Mouse (Mus musculus) gastrocnemius, postnatal 10 days (tissue): ENCODE measurements around the gene Pdcd6. TPM values are rescaled to one million over a fixed set of nuclear protein-coding genes. Genes with fewer than 3 reads are reported as not detected.

Experiments used
- DNase-seq: peaks from one replicate; pipeline ENCODE4 v3.0.0; 2021; ENCODE audit warnings: mixed read lengths
- total RNA-seq, 2 experiments: library from RNA; stranded (reverse); gene quantifications; 2 replicates each; pipeline ENCODE4 v1.2.3; 2021

Gene Pdcd6
- total RNA-seq, 2 experiments from 2014 or later: 25.0 to 33.6 TPM

GRCm38 (mm10) chr13:74282299-74282698 lies 35.1 kb downstream of the Pdcd6 start:
- DNase-seq: no peak

- DNase-seq: no peak
These were observed 41.7 kb downstream of the Pdcd6 start for GRCm38 (mm10) chr13:74275726-74276125.

DNA sequence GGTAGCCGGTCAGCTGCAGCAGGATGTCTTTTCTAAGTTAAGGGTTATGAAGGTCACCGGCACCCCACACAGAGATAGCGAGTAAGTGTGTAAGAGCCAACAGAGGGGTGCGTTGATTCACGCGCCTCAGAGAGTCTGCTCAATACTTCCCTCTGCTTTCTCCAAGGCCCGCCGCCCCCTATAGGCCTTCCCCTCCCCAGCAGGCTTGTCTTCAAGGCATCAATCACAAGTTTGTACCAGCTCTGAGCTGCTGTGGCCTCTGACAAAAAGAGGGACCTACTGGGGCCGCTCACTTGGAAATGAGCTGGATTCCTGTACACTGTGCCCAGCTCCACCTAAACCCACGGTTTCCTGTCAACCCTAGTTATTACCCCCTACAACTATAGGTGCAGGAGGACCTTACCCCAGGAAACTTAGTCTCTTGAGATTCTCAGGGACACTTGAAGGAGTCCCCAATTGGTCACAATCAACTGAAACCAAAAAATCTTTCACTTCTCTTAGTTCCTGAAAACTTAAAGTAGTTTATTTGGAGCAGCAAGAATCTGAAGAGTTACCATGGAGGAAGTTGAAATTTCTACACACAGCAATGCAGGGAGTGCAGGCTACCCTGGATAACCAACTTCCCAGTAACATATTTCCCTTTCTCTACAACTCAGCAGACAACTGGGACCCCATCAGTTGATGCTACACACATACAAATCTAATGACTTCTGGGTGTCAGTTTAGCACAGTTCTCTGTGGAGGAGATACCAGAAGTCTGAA lies 57.0 kb downstream of the Pdcd6 start:
- peak; percentile 35 for DNase-seq

GRCm38 (mm10) chr13:74259460-74260230 lies 57.7 kb downstream of the Pdcd6 start:
- peak; percentile 55 for DNase-seq

Other genes starting within 250 kb of the Pdcd6 start
- 1 to 10 TPM in 1 of 2 experiments, under 1 TPM in 1; 0.77 to 1.6 TPM for gene Slc9a3, start 196.1 kb downstream of the Pdcd6 start, total RNA-seq
- 10 to 100 TPM; 30.8 to 36.1 TPM for gene Exoc3, start 108.8 kb downstream of the Pdcd6 start, total RNA-seq
- under 1 TPM; 0.09 to 0.16 TPM for gene Ahrr, start 25.2 kb downstream of the Pdcd6 start, total RNA-seq
- 100 to 1,000 TPM; 416 to 519 TPM for gene Sdha, start 32.7 kb upstream of the Pdcd6 start, total RNA-seq
- 10 to 100 TPM; 41.5 to 43.7 TPM for gene Ccdc127, start 32.7 kb upstream of the Pdcd6 start, total RNA-seq
- 10 to 100 TPM; 40.0 to 46.7 TPM for gene Lrrc14b, start 46.4 kb upstream of the Pdcd6 start, total RNA-seq
- gene Zfp72, start 73.3 kb upstream of the Pdcd6 start, total RNA-seq: 1 to 10 TPM; 1.3 to 2.2 TPM
- 100 to 1,000 TPM; 190 to 231 TPM for gene Ftl1-ps1, start 82.1 kb upstream of the Pdcd6 start, total RNA-seq
- 1 to 10 TPM; 6.8 to 7.4 TPM for gene Zfp825, start 176.4 kb upstream of the Pdcd6 start, total RNA-seq